Mouse (Mus musculus): ENCODE results near the gene Adssl1.
A peak's percentile ranks its signal among the peaks of the same experiment; 100 is the strongest.

The Adssl1 gene

GRCm38 (mm10) chr12:112592985-112593734 is 26.7 kb upstream of the Adssl1 start:
- DNase-seq (ENCODE audit: low spot score in 2 of 2): no peak

DNA sequence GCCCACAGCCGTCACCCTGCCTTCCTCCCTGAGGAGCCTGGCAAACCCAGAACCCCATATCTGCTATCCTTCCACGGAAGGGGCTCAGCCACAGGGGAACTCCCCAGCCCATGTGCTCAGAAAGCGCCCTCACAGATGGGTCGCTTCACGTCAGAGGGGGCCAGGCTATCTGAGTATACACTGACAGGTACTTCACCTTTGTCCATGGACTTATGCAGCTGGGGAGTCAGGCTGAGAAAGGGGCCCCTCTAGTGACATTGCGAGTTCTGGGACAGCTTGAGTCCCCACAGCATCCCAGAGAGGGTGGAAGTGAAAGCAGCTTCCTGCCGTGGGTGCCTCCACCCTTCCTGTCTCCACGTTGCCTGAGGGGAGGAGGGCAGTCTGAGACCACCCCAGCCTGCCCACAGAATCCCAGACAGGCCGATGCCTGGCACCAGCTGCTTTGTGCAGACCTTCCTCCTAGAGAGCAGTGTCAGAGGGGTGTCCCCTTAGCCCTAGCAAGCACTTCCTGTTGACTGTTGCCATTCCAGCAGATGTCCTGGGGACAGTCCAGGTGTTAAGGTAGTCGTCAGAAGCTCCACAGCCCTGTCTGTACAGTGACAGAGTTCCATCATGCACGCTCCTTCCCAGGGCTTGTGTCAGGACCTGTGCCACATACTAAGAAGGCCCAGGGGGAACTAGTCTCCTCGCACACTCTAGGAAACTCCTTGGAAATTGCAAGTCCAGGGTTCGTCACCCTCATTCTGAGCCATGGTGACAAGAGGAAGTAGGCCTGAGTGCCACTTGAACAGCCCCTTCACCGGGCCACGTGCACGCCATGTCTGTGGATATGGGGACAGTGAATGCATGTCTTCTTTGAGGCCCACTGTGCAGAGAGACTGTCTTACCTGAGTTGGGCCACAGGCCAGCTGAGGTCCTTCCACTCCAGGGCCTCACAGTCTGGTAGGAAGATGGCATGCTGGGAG is 25.6 kb upstream of the Adssl1 start:
- peak in 1 of 2 experiments; percentile 14 for DNase-seq (ENCODE audit: low spot score in 2 of 2)

GRCm38 (mm10) chr12:112594989-112595388 is 24.9 kb upstream of the Adssl1 start:
- no peak for DNase-seq (ENCODE audit: low spot score in 2 of 2)

GRCm38 (mm10) chr12:112595626-112596025 is 24.2 kb upstream of the Adssl1 start:
- DNase-seq (ENCODE audit: low spot score in 2 of 2): no peak

GRCm38 (mm10) chr12:112596454-112596853 is 23.4 kb upstream of the Adssl1 start:
- no peak for DNase-seq (ENCODE audit: low spot score in 2 of 2)

- DNase-seq (ENCODE audit: low spot score in 2 of 2): no peak
Measured at GRCm38 (mm10) chr12:112596891-112597500, 22.8 kb upstream of the Adssl1 start.

DNA sequence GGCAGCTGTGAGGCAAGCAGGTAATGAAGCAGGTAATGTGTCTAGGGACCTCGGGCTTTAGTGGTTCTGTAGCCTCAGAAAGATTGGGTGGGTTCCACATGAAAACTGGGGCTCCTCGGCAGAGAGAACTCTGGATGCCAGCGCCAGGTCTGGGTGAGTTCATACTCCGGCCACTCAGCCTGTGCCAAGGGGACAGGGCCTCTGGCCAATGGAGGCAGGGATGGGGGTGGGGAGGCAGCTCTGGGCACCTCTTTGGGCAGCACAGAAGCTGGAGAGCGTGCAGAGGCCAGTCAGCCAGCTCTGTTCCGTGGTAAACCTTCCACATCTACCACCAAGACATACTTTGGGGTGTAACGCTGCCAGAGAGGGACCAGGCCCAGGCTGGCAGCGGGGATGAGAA is 22.2 kb upstream of the Adssl1 start:
- no peak for DNase-seq (ENCODE audit: low spot score in 2 of 2)

- no peak for DNase-seq (ENCODE audit: low spot score in 2 of 2)
Measured at GRCm38 (mm10) chr12:112599198-112599597, 20.6 kb upstream of the Adssl1 start.

- DNase-seq (ENCODE audit: low spot score in 2 of 2): no peak
Measured at GRCm38 (mm10) chr12:112599942-112600611, 19.8 kb upstream of the Adssl1 start.

DNA sequence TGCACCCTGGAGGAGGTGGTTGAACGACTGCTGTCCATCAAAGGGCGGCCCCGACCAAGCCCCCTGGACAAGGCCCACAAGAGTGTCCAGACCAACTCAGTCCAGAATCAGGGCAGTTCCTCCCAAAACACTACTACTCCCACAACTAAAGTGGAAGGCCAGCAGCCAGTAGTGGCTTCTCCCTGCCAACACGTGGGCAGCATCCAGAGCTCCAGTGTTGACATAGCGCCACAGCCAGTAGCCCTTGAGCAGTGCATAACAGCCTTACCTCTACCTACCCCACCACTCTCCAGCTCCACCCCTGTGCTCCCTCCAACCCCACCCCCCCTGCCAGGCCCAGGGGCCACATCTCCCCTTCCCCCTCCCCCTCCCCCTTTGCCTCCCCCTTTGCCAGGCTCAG is 15.8 kb upstream of the Adssl1 start:
- no peak for DNase-seq (ENCODE audit: low spot score in 2 of 2)

DNA sequence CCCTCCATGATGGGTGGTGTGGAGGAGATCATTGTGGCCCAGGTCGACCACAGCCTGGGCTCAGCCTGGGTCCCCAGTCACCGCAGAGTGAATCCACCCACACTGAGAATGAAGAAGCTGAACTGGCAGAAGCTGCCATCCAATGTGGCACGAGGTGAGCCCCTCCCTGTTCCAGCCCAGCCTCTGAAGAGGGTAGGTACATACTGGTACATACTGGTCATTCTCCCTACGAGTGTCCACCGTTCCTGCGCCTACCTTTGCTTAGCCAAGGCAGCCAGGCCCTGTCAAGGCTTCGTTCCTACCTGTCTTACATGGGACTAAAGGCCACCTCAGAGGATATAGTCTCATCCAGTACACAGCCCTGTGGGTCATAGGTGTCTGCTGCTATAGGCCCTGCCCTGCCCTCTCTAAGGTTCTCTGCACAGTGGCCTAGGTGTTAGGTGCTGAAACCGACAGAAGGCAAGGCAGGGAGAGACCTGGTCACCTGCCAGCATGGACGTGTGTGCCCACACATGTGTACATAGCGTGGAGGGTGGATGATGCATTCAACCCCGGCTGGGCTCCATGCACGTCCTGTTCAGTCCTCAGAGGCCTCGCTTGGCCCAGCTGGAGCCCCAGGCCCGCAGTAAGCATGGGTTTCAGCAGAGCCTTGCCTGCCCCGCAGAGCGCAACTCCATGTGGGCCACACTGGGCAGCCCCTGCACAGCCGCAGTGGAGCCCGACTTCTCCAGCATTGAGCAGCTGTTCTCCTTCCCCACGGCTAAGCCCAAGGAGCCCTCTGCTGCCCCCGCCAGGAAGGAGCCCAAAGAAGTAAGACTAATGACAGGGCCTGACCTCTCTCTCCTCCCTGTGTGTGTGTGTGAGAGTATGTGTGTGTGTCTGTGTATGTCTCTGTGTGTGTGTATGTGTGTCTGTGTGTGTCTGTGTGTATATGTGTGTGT is 14.9 kb upstream of the Adssl1 start:
- DNase-seq (ENCODE audit: low spot score in 2 of 2): peak in 1 of 2 experiments; percentile 40

- peak; percentile 49 to 81 for DNase-seq (ENCODE audit: low spot score in 2 of 2)
Measured at GRCm38 (mm10) chr12:112605766-112606165, 14.1 kb upstream of the Adssl1 start.

GRCm38 (mm10) chr12:112606998-112607397 is 12.8 kb upstream of the Adssl1 start:
- no peak for DNase-seq (ENCODE audit: low spot score in 2 of 2)

- no peak for DNase-seq (ENCODE audit: low spot score in 2 of 2)
Measured at GRCm38 (mm10) chr12:112609031-112609430, 10.8 kb upstream of the Adssl1 start.

GRCm38 (mm10) chr12:112616668-112617067 is 3.2 kb upstream of the Adssl1 start:
- DNase-seq (ENCODE audit: low spot score in 2 of 2): no peak

- DNase-seq (ENCODE audit: low spot score in 2 of 2): peak in 1 of 2 experiments; percentile 15
Measured at GRCm38 (mm10) chr12:112617184-112617583, 2.7 kb upstream of the Adssl1 start.

DNA sequence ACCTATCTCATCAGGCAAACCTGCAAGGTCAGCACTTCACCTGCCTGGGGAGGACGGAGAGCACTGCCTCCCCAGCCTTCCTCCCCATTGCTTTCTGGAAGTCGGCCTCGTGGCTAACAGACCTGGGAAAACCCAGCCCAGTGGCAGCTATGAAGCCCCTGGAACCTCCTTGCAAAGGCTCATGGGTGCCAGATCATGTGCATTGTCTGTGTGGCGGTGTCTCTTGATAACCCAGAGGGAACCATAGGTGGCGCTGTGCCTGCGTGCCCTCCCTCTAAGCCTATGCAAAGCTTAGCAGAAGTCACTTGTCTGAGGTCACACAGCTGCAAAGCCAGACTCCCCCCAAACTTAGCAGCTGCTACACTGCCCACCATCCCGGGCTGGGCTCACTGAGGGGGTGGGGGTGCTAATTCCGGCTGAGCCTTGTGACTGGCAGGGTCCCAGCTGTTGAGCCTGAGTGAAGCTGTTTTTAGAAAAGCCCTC is 1.9 kb upstream of the Adssl1 start:
- DNase-seq (ENCODE audit: low spot score in 2 of 2): peak; percentile 86 to 88

GRCm38 (mm10) chr12:112618981-112619685 is 712 bp upstream of the Adssl1 start:
- DNase-seq (ENCODE audit: low spot score in 2 of 2): peak; percentile 39 to 40

DNA sequence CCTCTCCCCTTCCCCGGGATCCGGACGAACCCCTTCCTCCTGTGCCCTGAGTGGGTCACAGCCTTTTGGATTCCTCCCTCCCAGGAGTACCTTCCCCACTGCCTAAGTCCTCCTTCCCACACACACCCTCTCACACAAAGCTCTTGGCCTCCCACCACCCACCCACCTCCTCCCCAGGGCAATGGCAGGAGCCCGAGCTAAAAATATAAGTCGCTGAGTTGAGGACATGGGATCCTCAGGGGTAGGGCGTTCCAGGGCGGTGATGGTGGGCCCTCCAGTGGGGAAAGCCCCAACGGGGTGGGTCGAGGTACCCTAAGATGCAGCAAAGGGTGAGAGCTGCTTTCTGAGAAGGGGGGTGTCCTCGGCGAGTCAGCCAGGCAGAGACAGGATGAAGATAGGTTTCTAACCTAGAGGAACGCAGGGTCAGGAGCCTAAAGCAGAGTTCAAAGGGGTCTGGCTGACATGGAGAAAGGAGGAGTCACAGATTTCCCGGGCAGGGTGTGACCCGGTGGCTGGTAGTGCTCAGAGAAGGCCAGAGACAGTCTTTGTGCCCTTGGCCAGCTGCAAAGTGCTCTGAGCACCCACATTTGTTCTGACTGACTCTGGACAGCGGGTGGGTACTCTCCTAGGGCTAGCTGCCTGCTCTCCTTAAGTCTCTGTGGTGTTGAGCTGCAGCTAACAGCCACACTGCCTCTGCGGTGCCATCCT is 663 bp downstream of the Adssl1 start:
- peak in 1 of 2 experiments; percentile 25 for DNase-seq (ENCODE audit: low spot score in 2 of 2)

Data from thymus, postnatal 10 days (tissue).